Mouse (Mus musculus): ENCODE measurements at regions not wholly inside any gene's neighbourhood (a gene's known extent, or its start where the extent isn't known, plus 50 kb on each side); places are given as distances from the start of the nearest gene placed in this dataset.

GRCm38 (mm10) chr11:94872921-94873320, 63.1 kb upstream of the Col1a1 start:
- TF ChIP-seq CTCF (IDR thresholded peaks at IDR 0.05; ENCODE audit: borderline replicate concordance, insufficient read depth, low read depth, low read length) (no peak), POLR2A (IDR thresholded peaks at IDR 0.05; ENCODE audit: borderline replicate concordance, insufficient read depth, low read length) (no peak)

Data from cerebellum, adult 2 months (tissue).